Mouse (Mus musculus) erythroid progenitor cell, adult 5-6 weeks (primary cell): ENCODE measurements around the gene Cfap69. TPM values are rescaled to one million over a fixed set of nuclear protein-coding genes. Genes with fewer than 3 reads are reported as not detected.
"Not testable (repeated sequence)": the region's sequence is repeated elsewhere in the genome, so short reads cannot be mapped to it uniquely, and the experiment has no call there.

Experiments used
- ATAC-seq: replicated peaks from 2 replicates; pipeline ENCODE4 v1.8.0; 2016; ENCODE audit warnings: moderate number of reproducible peaks, mild to moderate bottlenecking, moderate TSS enrichment, inconsistent platforms; ENCODE audit not compliant: poor library complexity, low FRiP score, severe bottlenecking
- total RNA-seq, 2 experiments: library from RNA; stranded (forward) in 1 of 2; stranded (reverse) in 1 of 2; fragments of 150-400 nt in 1 of 2; fragments of 186-747, 209-891 nt in 1 of 2; gene quantifications; 2 replicates each; pipeline versions ENCODE4 v1.2.3 to v1.2.4; 2015 to 2017; ENCODE audit warnings: low replicate concordance in 2 of 2

Cfap69 gene
- total RNA-seq (2015; ENCODE audit: low replicate concordance) (not detected in 2 replicates), total RNA-seq (2017; ENCODE audit: low replicate concordance) (not detected in 2 replicates)

DNA sequence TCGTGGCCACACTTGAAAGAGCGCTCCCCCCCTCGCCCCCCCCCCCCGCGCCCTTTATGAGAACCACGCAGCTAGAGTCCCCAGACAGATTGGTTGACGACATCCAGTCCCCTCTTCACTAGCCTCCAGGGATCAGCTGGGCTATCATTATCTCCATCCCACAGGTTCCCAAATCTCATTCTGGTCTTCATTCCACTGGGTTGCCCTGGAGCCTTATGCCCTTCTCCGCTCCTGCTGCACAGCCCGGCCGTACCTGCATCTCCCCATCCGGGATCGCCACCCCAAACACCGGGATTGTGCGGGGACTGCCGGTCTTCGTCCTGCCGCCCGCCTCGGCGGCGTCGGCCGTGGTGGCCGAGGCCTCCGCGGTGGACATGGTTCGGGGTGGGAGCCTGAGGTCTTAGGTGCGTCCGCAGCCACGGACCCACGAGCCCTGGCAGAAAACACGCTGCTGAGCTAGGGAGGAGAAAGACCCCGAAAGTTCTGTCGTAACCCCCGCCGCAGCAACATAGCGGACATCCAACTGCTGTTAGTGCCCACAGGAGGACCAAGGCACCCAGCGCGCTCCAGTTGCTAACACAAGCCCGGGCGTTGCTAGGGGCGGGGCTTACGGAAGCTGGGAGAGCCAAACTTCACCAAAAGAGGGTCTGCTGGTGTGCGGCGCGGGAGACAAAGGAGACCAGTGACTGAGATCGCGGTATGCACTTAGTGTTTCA, at the start of gene Cfap69:
TSS of gene Cfap69 (minus strand) at position 585 of the 716 bp plus-strand sequence.
- ATAC-seq = no peak; the same call in 1 of the 2 replicates

DNA sequence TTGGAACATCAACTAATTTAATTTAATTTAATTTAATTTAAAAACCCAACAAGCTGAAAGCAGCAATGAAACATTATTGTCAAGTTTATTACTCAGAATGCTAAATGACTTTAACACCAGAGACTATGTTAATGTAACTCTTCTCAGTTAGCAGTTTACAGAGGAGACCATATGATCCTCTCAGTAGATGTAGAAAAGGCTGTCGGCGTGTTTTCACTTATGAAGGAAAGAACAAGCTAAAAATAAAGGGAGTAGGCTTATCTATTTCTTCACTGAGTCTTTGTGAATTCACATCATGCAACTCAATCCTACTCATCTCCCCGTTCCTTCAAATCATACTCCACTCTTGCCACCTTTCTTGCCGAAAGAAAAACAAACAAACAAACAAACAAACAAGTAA, 47.0 kb upstream of the Cfap69 start:
- no peak for ATAC-seq

DNA sequence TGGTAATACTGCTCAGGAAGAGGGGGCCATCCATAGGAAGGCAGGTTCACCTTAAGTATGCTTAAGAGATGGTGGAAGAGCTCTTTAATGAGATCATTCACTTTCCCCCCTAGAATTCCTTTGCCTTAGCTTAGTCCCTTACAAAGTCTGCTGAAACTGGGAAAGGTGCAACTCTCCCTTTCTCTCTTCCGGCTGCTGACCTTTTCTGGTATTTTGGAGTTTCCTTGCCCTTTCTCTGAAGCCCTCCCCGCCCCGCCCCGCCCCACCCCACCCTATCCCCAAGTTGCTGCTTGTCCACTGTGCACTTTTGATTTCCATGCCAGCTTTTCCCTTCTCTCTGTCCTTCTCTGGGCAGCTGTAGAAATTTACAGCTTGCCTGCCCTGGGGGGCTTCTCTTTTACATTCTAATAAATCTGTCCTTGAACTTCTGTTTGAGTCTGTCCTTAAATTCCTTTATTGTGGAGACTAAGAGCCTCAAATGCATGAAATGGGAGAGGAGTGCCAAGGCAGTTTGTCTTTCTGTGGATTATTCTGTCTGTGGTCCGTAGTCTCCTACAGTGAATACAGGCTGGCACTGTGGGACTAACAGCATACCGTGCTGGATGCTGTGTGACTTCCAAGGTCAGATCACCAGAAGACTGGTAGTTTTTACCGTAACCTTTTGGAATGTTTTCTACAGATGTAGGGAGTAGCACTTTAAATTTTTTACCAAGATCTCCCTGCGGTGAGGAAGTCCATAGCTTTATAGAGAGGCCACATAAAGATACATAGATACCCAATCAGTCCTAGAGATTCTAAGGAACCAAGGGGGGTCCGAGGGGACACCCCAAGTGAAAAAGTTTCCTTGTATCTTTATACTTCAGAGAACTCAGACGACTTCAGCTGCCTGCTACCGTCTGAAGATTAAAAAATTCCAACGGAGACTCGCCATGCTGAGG, 43.6 kb upstream of the Cfap69 start:
- ATAC-seq = no peak

DNA sequence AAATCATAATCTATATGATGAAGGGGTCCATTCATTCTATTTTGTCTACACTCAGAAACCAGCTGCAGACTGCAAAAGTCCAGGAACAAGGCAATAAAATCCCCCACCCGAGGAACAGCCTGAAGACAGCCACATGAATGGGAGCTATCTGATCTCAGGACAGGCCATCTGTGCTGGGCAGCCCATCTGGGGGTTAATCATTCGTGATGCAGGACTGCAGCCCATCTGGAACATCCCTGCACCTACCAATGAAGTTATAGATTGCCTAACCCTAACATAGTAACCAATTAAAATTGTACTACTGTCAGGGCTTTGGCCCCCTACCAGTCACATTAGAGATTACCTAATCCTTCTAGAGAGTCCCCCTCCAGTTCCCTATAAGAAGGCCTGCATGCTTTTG, 41.0 kb upstream of the Cfap69 start:
- no peak for ATAC-seq

DNA sequence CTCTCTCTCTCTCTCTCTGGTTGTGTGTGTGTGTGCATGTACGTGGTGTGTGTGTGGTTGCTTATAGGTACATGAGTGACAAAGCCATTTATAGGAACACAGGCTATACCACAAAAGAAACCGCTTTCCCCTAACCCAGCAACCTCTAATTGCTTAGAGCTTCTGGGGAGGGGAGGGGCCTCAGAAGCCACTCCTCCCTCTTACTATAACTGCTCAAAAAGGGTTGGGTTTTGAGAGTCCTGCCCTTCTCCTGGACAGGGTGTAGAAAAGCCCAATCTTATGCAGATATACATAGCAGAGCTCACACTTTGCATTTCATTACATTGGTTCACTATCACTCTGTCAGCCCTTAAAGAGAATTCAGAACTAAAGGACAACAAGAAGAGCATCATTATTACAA, 36.3 kb upstream of the Cfap69 start:
- ATAC-seq = no peak

DNA sequence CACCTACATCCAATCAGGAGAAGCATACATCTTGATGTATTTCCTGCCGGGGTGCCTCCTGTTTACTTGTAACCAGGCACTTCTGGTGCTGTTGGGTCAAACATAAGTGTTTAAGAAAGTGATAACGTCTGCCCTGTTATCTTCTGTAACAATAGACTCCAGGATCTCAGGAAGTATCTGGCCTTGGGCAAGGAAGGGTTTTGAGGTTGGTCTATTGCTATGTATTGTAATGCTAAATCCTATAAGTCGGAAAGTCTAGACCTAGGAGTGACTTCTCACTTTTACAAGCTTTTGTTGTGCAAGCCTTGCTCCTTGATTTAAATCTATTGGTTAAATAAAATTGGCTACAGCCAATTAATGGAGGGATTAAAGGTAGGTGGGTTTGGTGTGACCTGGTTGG, 34.8 kb upstream of the Cfap69 start:
- no peak for ATAC-seq

DNA sequence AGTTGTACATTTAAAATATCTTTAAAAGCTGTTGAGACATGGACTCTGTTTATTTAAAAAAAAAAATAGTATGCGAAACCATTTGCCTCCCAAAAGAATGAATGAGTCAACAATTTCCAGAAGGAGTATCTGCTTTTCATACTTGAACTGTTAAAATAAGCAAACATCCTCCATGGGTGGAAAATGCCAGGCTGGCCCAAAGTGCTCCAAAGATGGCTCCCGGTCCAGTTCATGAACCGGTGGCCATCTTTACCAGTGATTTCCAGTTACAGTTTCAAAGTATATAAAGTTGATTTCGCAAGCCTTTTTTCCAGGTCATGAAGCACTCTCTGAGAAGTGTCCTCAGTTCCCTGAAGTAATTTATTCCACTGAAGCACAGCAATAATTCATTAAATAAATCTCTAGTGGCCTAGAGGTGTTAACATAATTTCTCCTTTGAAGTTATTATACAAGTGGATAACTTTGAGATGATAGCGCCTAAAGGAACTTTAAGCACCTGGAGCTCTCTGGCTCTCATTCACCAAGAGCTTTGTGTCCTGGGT, 31.4 kb upstream of the Cfap69 start:
- no peak for ATAC-seq

DNA sequence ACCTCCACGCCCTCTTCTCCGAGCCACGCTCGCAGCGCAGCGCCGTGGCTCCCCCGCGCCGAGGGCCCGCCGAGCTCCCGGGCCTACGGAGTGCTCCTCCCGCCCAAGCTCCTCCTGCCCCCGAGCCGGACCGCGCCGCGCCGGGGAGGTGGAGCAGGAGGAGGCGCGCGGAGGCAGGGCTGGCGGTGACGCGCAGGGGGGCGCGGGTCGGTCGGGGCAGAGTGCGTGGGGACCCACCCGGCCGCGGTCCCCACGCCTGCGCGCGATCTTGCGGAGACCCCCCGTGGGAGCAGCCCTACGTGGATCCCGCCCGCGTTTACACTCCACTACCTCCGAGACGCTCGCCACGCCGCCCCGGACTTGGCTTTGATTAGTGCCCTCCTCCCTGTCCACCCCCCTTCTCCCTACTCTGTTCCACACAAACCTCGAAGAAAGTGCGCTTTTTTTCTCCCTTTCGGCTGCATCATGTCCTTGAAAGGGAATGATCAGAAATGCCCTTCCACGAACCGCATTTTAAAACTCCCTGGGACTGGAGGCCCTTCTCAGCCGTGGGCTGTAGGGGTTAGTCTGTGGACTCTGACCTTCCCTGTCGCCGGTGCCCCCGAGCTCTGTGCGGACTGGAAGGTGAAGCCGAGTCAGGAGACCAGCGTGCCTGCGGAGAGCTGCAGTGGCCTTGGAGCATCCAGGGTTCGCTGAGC, 30.1 kb upstream of the Cfap69 start, which contains the start of gene Steap2:
TSS of gene Steap2 (minus strand) at position 623 of the 698 bp plus-strand sequence.
- ATAC-seq = no peak

DNA sequence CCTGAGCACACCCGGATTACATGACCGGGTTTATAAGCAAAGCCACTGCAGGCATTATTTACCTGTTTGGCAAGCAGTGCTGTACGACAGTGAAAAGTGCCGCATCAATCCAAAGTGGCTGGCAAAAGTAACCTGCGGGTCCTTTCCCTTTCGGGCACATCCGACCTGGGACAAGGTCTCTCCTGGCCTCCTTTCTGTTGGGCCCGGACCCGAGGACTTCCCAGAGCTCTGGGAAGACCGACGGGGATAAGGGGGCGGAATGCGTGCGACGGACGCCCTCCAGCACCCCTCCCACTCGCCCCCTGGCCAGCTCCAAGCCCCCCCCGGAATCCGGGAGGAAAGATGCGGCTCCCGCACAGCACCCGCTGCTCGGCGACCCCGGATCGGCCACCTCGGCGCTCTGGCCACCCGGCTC, 29.5 kb upstream of the Cfap69 start:
- no peak for ATAC-seq

DNA sequence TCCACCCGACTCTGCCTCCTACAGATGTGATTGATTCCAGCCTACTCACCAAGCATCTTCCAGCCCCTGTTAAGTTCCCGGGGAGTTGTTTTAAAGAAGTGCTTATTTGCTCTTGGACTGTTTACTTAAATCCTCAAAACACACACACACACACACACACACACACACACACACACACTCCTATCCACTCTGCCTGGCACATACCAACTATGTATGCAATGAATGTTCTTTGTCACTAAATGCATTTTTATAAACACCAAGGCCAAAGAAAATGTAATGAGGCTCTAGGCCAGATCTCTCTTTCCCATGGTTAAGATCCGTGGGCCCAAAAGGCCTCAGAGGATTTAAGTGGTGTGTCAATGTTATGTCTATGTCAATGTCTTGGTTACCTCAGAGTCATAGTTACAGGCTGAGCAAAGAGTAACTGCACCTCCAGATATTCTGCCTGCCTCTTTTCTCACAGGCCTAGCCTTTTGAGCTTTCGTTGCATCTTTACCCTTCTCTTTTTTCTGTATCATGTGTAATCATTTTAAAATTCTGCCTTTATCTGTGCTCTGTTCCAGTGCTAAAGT, 28.2 kb upstream of the Cfap69 start:
- ATAC-seq = no peak

DNA sequence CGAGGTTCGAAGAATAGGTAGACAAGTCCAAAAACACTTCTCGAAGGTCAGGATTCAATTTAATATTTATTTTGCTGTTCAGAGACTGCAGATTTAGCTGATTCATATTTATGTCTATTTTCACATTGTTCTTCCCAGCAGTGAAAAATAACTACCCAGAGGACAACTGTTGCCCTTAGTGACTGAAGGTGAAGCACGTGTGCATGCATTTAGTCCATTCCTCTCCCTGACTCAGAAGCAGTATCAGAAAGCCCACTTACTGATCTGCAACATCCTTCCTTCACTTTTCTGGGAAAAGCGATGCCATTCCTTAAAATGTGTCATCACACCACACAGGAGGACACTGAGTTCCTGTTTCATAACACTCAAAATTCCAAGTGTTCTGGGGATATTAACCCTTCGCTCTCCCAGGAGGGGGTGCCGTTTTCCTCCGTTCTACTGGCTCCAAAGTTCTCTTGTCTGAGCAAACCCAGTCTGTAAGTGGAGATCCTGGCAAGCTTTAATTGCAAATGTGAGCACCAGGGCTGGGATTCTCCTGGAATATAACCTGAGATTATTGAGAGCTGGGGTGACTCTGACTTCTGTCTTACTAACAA, 25.0 kb upstream of the Cfap69 start:
- ATAC-seq = no peak

DNA sequence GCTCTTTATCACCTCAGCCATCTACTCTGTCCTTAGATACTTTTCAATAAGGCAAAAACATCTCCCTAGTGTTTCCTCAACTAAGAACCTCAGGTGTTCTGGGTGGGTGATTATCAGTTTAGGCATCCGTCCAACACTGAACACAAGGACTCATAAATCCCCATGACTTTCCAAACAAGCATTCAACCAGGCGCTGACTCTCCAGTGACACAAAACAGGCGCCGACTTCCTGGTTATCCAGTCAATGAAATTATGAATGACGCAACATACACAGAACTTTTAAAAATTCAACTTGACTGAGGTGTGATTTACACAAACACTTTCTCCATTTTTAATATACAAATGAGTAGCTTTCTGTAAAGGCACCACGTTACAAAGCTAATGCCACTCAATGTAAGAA, 24.2 kb upstream of the Cfap69 start:
- no peak for ATAC-seq

DNA sequence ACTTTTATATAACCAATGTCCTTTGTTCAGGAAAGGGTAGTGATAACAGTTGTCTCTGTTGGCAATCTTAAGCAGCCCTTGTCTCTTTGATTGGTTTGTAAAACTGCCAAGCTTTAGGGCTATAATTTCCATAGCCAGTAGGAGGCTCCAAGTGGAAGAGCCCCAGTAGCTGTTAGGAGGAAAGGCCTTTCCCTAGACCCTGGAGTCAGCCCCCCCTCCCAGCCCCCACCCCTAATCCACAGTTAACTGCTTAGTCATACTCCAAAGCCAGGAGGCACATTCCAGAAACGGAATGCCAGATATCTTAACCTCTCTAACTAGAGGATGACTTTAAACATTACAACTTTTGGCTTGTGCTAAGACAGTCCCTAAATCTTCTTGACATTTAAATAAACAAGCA, 22.9 kb upstream of the Cfap69 start:
- ATAC-seq = no peak

DNA sequence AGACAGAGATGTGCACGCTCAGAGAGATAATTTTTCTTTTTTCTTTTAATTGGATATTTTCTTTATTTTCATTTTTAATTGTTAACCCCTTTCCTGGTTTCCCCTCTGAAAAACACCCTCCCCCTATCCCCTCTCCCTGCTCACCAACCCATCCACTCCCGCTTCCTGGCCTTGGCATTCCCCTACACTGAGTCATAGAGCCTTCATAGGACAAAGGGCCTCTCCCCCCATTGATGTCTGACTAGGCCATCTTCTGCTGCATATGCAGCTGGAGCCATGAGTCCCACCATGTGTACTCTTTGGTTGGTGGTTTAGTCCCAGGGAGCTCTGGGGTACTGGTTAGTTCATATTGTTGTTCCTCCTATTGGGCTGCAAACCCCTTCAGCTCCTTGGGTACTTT, 20.9 kb upstream of the Cfap69 start:
- ATAC-seq = not testable (repeated sequence)

DNA sequence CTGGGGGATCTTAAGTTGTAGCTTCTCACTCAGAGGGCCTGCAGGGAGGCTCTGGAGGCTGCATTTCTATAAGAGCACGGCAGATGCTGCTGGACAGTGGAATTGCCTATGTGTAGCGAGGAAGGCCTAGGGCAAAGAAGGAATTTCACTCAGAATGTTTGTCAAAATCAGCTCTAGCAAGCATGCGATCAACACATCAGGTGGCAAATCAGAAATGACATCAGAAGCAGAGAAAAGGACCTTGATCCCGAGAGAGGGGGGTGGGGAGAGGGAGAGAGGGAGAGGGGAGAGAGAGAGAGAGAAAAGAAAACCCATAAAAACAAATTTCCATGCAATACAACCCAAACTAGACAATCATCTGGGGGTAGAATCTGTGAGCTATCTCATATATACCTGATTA, 19.3 kb upstream of the Cfap69 start:
- no peak for ATAC-seq

DNA sequence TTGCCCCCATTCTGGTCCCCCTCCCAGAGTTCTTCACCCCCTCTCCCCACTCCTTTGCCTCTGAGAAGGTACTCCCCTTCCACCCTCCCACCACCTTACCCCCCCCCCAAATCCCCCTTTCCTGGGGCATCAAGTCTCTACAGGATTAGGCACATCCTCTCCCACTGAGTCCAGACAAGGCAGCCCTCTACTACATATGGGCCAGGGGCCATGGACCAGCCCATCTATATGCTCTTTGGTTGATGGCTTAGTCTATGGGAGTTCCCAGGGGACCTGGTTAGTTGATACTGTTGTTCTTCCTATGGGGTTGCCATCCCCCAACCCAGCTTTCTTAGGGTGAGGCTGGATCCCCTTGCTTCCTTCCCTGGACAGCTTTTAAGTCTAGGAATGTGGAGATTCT, 15.4 kb upstream of the Cfap69 start:
- no peak for ATAC-seq

DNA sequence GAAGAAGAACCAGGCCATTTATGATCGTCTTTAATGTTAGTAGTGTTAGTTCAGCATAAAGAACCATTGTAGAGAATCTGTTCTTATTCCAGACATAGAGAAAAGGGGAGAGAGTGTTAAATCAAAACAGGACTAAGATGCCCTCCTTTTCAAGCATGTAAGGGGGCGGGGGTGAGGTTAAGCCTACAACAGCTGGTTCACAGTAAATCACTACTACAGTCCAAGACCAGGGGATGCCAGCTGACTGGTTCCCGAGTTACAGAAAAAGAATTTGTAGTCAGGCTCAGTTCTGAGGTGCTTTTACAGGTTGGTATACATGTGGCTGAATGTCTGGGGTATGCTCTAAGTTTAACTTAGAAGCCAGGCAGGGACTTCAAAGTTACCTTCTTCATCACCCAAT, 12.0 kb upstream of the Cfap69 start:
- ATAC-seq = no peak

DNA sequence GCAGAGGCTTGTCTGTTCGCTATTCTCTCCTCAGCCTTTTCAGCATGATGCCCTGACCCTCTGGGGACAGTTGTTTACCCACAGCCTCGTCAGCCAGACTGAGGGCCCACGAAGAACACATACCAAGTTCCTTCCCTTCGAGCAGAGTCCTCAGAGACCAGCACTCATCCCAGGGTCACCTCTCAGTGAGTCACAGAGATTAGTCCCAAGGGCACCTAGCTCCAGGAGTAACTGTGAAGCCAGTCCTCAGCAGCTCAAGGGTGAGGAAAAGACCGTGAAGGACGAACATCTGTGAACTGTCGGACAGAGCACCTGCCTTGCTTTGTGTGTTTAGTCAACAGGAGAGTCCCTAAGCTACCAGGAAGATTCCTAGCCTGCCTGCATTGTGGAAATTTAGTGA, 4.9 kb upstream of the Cfap69 start:
- ATAC-seq = no peak

DNA sequence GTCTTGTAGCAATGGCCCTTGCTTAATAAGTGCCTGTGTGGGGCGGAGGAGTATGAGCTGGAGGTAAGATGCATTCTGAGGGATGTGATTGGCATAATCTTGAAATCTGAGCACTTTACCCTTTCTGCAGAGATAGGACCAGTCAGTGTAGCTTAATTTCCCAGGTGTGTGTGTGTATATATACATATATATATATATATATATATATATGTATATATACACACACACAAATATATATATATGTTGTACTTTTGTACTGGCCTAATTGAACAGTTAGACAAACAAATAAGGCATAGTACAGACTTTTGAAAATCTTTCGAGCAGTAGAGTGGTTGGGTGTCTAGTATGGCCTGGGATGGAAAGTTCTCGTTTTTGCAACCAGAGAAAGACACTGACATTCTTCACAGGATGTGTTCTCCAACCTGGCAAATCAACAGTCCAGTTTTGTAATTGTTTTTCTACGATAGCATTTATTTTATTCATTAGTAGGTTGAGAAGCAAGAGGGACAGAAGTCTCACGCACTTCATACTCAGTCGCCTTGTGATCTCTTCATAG, 410 bp upstream of the Cfap69 start:
- ATAC-seq = no peak
